ENCODE assay signal across 24 mouse cellular contexts in the genomic region with DNA sequence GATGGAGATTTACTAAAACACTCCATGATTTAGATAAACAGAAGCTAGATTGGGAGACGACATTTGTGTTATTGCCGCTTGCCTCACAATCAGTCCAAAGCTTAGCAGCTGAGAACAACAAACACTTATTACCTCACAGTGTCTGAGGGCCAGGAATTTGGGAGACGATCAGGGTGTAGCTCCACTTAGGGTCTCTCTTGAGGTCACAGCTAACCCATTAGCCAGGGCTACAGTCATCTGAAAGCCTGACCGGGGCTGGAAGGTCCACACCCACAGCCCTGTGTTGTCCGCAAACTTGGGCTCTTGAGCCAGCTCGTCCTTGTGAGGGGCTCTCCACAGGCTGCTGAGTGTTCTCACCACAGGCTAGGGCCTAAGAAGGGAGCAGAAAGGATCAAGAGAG. TPM values are rescaled to one million over a fixed set of nuclear protein-coding genes. Genes with fewer than 3 reads are reported as not detected.
DNase-seq lines count a peak whose midpoint lies in the region; ATAC-seq lines count a peak whose summit lies in the region.
"Had no signal": no experiment of that assay in that cellular context is flagged by ENCODE, and none has a peak within 500 bp of the region (broad histone marks: within the 10 kb centered on the region; RNA-seq: fewer than 3 reads in every experiment).

No protein-coding gene starts in this region.

- WGBS in midbrain, embryonic 10.5 days: 71% methylated on average over 6 of the region's 6 CpGs
- 75% methylated on average over 6 of the region's 6 CpGs for WGBS in midbrain, embryonic 16.5 days
- WGBS in lung, embryonic 15.5 days: 41% methylated on average over 6 of the region's 6 CpGs

- H3K4me2 ChIP-seq in midbrain, embryonic 16.5 days (ENCODE audit: low read length): no peak overlapping the region
- H3K4me2 ChIP-seq in lung, embryonic 15.5 days: no peak overlapping the region
- H3K4me2 ChIP-seq: heart, embryonic 15.5 days; hindbrain, embryonic 15.5 days; midbrain, embryonic 13.5 days; neural tube, embryonic 15.5 days had no signal

- no peaks in the 10 kb centered on the region for H3K36me3 ChIP-seq in midbrain, embryonic 10.5 days
- H3K36me3 ChIP-seq in midbrain, embryonic 16.5 days (ENCODE audit: control insufficient read depth, insufficient read depth, low read length): no peaks in the 10 kb centered on the region
- H3K36me3 ChIP-seq in lung, embryonic 15.5 days: no peaks in the 10 kb centered on the region
- H3K36me3 ChIP-seq: heart, embryonic 15.5 days; hindbrain, embryonic 15.5 days; midbrain, embryonic 13.5 days; neural tube, embryonic 15.5 days had no signal

- ATAC-seq in midbrain, embryonic 16.5 days: no peak
- ATAC-seq in lung, embryonic 15.5 days (ENCODE audit: borderline replicate concordance, extremely low read depth, low FRiP score, low TSS enrichment): peak; percentile 39; the same call in 1 of the 2 replicates
- ATAC-seq: forebrain, embryonic 14.5 days; midbrain, embryonic 13.5 days had no signal

- peaks cover 23% of the 10 kb centered on the region for H3K4me1 ChIP-seq in midbrain, embryonic 10.5 days
- H3K4me1 ChIP-seq in midbrain, embryonic 16.5 days (ENCODE audit: control insufficient read depth, insufficient read depth, low read length): no peaks in the 10 kb centered on the region
- peaks cover 9% of the 10 kb centered on the region for H3K4me1 ChIP-seq in lung, embryonic 15.5 days
- H3K4me1 ChIP-seq: hindbrain, embryonic 15.5 days; midbrain, embryonic 13.5 days had no signal

- H3K27me3 ChIP-seq in midbrain, embryonic 10.5 days (ENCODE audit: low read depth, poor library complexity, severe bottlenecking): peaks cover 37% of the 10 kb centered on the region
- H3K27me3 ChIP-seq in midbrain, embryonic 16.5 days (ENCODE audit: control insufficient read depth, insufficient read depth, low read depth, low read length): no peaks in the 10 kb centered on the region
- H3K27me3 ChIP-seq in lung, embryonic 15.5 days: no peaks in the 10 kb centered on the region
- H3K27me3 ChIP-seq: CH12.LX; hindbrain, embryonic 15.5 days; midbrain, embryonic 13.5 days; neural tube, embryonic 15.5 days had no signal

- peak overlapping the region; percentile 52 for H3K27ac ChIP-seq in midbrain, embryonic 10.5 days (replicated peaks)
- no peak overlapping the region for H3K27ac ChIP-seq in midbrain, embryonic 16.5 days (ENCODE audit: low read length)
- peak overlapping the region; percentile 31 for H3K27ac ChIP-seq in lung, embryonic 15.5 days
- H3K27ac ChIP-seq: heart, embryonic 15.5 days; hindbrain, embryonic 15.5 days; macrophage; midbrain, embryonic 13.5 days; neural tube, embryonic 15.5 days had no signal

- peak; percentile 47 for DNase-seq in gastrocnemius, adult 18-20 months (ENCODE audit: low spot score)
- DNase-seq in gastrocnemius, postnatal 10 days: no peak
- DNase-seq in midbrain, embryonic 10.5 days (ENCODE audit: low spot score): no peak
- peak; percentile 63 for DNase-seq in skeletal muscle tissue, adult 2 months (ENCODE audit: low read depth, low spot score)
- DNase-seq in layer of hippocampus, postnatal 25 days (ENCODE audit: extremely low spot score in 1 of 2, low spot score in 1 of 2): no peak
- DNase-seq in layer of hippocampus, adult 11-12 months (ENCODE audit: low spot score): no peak
- DNase-seq: adrenal gland, adult 2 months; cerebellum, postnatal 14 days; embryo, embryonic 11 days; kidney, adult 11 months; kidney, postnatal 36 days; layer of hippocampus, postnatal 36 days; right cerebral cortex, postnatal 4 days had no signal

- no peak overlapping the region for H3K9ac ChIP-seq in midbrain, embryonic 16.5 days (ENCODE audit: low read depth, low read length)
- no peak overlapping the region for H3K9ac ChIP-seq in lung, embryonic 15.5 days
- H3K9ac ChIP-seq: heart, embryonic 15.5 days; hindbrain, embryonic 15.5 days; midbrain, embryonic 13.5 days; neural tube, embryonic 15.5 days had no signal

- no peaks in the 10 kb centered on the region for H3K9me3 ChIP-seq in midbrain, embryonic 10.5 days (replicated peaks)
- H3K9me3 ChIP-seq in midbrain, embryonic 16.5 days (replicated peaks; ENCODE audit: control insufficient read depth, low read length, poor library complexity, severe bottlenecking): no peaks in the 10 kb centered on the region
- H3K9me3 ChIP-seq in lung, embryonic 15.5 days: no peaks in the 10 kb centered on the region
- H3K9me3 ChIP-seq: heart, embryonic 15.5 days; hindbrain, embryonic 15.5 days; midbrain, embryonic 13.5 days; neural tube, embryonic 15.5 days had no signal

- H3K4me3 ChIP-seq in midbrain, embryonic 10.5 days: no peak overlapping the region
- no peak overlapping the region for H3K4me3 ChIP-seq in midbrain, embryonic 16.5 days (ENCODE audit: low read depth, low read length)
- H3K4me3 ChIP-seq in lung, embryonic 15.5 days: no peak overlapping the region
- H3K4me3 ChIP-seq: heart, embryonic 15.5 days; hindbrain, embryonic 15.5 days; midbrain, embryonic 13.5 days; myocyte; neural tube, embryonic 15.5 days had no signal

RNA-seq across cellular contexts. Expression of a gene that starts 32.8 kb away (rescaled TPM):
- 100 to 1,000 TPM; 111 to 119 TPM for total RNA-seq in gastrocnemius, adult 18-20 months (2021)
- total RNA-seq in gastrocnemius, postnatal 10 days (2021): 100 to 1,000 TPM; 166 to 172 TPM
- 33.2 and 37.2 TPM in 2 replicates for polyA plus RNA-seq in midbrain, embryonic 10.5 days (2016; fragmentation: Nextera tagmentation; extraction: Ambion mirVana)
- 40.4 and 48.8 TPM in 2 replicates for polyA plus RNA-seq in midbrain, embryonic 16.5 days (2015; fragmentation: Nextera tagmentation; extraction: Ambion mirVana)
- polyA plus RNA-seq in lung, embryonic 15.5 days (2015; fragmentation: Nextera tagmentation; extraction: Ambion mirVana): 74.0 and 77.2 TPM in 2 replicates
- total RNA-seq in layer of hippocampus, postnatal 25 days (2021): 100 to 1,000 TPM; 110 to 125 TPM
- polyA plus RNA-seq: macrophage had no signal

RNA-seq across cellular contexts. Expression of a gene that starts 36.9 kb away (rescaled TPM):
- total RNA-seq in gastrocnemius, adult 18-20 months (2021): 1 to 10 TPM; 2.4 to 8.8 TPM
- 10 to 100 TPM; 15.0 to 18.4 TPM for total RNA-seq in gastrocnemius, postnatal 10 days (2021)
- polyA plus RNA-seq in midbrain, embryonic 10.5 days (2016; fragmentation: Nextera tagmentation; extraction: Ambion mirVana): 265 and 368 TPM in 2 replicates
- polyA plus RNA-seq in midbrain, embryonic 16.5 days (2015; fragmentation: Nextera tagmentation; extraction: Ambion mirVana): 2,002 and 2,007 TPM in 2 replicates
- 71.5 and 81.2 TPM in 2 replicates for polyA plus RNA-seq in lung, embryonic 15.5 days (2015; fragmentation: Nextera tagmentation; extraction: Ambion mirVana)
- 100 to 1,000 TPM; 783 to 964 TPM for total RNA-seq in layer of hippocampus, postnatal 25 days (2021)
- total RNA-seq: CH12.LX had no signal
- polyA plus RNA-seq: liver, adult 2 months; macrophage had no signal

Comparison
In these comparisons a context has a peak if more than half of its experiments do, and no peak if none do; other contexts are left out.
1. DNase-seq: peak in gastrocnemius, adult 18-20 months (single experiment) and skeletal muscle tissue, adult 2 months (single experiment); none in gastrocnemius, postnatal 10 days (single experiment), midbrain, embryonic 10.5 days (single experiment), layer of hippocampus, postnatal 25 days (0 of 2) and layer of hippocampus, adult 11-12 months (single experiment).
2. RNA of a gene that starts 36.9 kb away (total RNA-seq): 783 to 964 TPM in layer of hippocampus, postnatal 25 days; 15.0 to 18.4 TPM in gastrocnemius, postnatal 10 days and 2.4 to 8.8 TPM in gastrocnemius, adult 18-20 months; every median in the first group is over 10 times any median in the second.